Mouse (Mus musculus) CD8-positive naive resting alpha-beta T cell, adult 2 months (primary cell): ENCODE results near the gene Sugct.
"Not testable (repeated sequence)": the region's sequence is repeated elsewhere in the genome, so short reads cannot be mapped to it uniquely, and the experiment has no call there.

Experiments
- DNase-seq, 2 experiments: peaks; one replicate each; pipeline ENCODE4 v3.0.0; 2022; ENCODE audit warnings: low read depth in 2 of 2, low spot score in 2 of 2

Gene Sugct

DNA sequence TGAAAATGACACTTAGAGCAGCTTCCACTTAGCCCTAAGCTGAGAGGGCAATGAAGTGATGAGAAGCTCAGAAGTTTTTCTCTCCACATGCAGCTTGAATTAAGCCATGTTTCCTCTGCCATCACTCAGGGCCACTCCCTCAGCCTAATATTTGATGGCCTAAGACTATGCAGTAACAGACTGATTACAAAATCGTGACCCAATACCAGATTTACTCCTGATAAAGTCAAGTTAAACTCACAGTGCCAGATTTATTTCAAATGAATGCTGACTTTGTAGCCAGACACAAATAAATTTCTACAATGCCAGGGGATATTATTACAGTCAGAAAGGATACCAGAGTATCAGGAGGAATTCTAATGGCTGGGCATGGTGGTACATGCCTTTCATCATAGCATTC, 89.1 kb downstream of the Sugct start:
- no peak for DNase-seq

DNA sequence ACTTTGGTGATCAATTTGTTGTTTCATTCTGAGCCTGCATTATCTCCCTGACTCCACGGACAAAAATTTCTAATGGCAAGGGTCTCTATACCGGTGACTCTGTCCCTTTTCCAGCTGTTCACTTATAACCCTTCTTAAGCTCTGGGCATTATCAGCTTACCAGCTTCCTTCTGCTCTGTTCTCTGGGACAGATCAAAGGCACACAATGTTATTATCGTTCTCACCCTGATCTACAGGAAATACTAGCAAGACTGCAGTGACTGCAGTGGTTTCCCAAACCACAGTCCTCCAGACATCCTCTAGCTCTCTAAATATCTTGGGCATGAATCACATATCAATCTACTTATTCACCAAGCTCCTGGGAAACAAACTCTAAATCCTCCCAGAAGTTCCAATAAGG, 90.7 kb downstream of the Sugct start:
- DNase-seq, result no peak

DNA sequence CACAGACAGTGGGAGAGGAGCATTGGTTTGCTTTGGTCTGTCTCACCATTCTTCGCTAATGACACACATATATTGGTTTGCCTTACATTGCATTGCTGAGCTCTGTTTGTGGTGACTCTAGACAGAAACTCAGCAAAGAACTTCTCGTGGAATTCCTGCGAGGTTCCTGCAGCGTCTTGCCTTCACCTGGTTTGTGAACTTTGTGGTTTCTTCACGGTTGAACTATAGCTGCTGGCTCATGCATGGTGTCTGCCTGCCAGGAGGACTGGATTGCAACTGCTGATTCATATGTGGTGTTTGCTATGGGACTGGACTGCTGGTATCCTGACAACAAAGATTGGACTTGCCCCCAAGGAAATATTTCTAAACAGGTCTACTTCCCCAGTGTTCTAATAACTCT, 91.6 kb downstream of the Sugct start:
- no peak for DNase-seq

GRCm38 (mm10) chr13:17585267-17585913, 110.0 kb downstream of the Sugct start:
- no peak for DNase-seq

DNA sequence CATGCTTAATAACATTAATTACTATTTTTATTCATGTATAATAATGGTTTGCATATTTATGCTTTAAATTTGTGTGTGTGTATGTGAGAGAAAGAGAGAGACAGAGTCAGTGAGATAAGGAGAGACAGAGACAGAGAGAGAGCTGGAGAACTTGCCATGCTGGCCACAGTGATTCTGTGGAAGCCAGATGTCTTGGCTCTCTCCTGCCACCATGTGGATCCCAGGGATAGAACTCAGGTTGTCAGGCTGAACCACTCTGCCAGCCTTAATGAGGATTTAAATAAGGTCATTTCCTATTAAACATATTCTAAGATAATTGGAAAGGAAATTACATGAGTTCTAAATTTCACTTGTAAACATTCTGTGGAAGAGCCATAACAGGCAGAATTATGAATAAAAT, 110.5 kb downstream of the Sugct start:
- DNase-seq, result no peak

DNA sequence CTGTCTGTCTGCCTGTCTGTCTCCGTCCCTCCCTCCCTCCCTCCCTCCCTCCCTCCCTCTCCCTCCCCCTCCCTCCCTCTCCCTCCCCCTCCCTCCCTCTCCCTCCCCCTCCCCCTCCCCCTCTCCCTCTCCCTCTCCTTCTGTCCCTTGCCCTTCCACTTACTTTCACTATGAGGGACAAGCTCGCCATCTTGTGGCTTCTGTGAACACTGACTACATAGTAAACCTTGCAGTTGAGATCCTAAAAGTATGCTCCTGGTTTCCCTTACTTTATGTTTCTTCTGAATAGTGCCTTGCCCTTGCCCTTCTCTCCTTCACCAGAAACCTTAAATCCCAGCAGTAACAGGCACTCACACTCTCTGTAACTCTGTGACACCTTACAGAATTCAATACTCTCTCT, 113.7 kb downstream of the Sugct start:
- no peak for DNase-seq

DNA sequence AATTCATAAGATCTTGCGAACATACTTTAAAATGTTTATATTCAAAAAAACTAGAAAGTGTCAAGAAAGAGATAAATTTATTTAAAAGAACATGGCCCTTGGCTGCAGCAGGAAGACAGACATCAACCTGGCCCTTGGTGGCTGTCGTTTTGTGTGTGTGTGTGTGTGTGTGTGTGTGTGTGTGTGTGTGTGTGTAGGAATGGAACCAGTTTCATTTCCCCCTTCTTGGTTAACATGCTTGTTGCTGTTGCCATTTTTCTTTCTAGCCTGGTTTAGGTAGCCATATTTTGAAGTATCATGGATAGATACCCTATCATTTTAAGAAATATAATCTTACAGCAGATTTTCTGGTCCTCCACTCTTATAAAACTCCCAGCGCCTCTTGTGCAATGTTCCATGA, 136.0 kb downstream of the Sugct start:
- no peak for DNase-seq

DNA sequence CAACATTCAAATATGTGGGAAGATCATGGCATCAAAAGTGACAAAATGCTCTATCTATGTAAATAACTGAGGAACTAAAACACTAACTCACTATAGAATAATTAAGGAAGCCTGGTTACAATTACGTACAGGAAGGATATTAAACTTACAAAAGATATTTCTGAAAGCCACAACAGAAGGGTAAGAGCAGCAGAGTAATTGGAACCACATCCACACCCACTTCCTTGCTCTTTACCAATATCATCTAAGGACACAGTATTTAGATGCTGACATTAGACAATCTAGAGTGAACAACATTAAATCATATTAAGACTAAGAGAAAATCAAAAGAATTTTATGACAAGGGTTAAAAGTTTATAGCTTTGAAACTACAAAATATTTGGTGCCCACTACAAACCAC, 159.0 kb downstream of the Sugct start:
- no peak for DNase-seq

DNA sequence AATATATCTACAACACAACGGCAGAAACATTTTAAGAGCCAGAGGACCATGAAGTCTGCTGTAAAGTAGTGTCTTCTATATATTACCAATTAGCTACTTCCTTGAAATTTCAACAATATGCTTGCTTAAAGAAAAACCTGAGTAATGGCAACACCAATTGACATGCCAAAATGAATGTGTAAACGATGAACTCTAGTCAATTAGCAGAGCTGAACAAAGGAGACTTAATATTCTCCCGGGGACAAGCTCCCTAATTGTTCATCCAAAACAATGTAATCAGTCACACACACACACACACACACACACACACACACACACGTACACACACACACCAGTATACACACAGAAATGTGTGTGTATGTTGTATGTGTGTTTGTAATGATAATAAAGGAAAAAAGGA, 160.5 kb downstream of the Sugct start:
- DNase-seq, result no peak

GRCm38 (mm10) chr13:17534469-17534868, 160.9 kb downstream of the Sugct start:
- DNase-seq, result no peak

DNA sequence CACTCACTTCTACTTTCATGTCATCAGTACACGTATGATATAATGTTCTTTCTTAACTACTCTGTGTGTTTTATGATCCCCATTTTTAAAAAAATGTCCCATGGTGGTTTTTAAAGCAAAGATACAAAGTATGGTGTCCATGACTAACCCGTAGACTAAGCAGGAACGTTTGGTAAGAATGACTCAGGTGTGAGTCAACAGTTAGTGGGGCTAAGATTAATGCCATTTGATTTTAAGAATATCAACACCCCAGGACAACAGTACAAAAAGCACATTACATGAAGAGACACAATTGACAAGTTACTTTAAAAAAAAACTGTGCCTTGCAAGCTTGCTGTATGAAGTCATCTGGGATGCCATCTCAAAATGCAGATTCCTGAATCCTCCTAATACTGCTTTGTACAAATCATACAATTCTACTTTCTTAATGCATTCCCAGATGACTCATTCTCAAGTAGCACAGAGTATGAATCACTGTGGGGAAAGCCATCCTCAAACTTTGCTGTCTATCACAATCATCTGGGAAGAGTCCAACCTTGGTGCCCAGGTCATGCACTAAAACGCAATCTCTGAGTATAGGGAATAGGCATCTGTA, 184.1 kb downstream of the Sugct start:
- DNase-seq, result no peak

DNA sequence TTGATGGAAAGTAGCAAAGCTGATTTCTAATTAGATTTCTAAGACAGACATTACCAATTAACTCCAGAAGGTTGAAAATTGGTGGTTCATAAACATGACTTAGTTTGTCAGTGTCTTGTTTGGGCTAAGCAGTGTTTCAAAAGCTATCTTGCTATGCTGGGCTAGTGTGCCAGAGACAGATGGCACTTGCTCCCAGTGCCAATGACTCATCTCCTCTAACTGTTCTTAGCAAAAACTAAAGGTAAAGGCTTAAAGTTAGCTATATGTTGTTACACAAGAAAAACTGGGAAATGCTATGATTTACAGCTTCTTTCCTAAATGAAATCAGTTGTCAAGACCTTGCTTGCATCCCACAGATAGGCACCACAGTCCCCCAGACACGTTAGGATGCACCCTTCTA, 200.4 kb downstream of the Sugct start:
- no peak for DNase-seq

DNA sequence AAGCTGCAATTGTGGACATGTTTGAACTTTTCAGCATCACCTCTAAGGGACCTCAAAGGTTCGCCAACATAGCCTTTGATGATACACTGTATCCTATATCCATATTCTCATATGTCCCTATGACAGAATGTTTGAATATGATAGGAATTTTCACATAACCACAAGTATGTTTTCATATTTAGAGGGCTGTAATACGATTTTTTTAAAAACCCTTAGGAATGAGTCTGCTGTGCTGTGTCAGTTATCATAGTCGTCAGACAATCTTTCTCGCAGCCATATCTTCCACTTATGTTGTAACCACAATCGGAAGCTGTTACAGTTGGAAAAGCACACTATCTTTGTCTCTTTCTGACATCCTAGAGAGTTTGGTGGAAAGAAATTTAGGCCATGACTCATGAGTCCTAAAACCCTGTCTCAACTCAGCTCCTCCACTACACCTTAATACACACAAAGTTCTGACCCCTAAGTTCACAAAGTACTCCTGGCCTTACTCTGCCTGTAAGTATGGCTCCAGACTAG, 201.2 kb downstream of the Sugct start:
- no peak for DNase-seq

DNA sequence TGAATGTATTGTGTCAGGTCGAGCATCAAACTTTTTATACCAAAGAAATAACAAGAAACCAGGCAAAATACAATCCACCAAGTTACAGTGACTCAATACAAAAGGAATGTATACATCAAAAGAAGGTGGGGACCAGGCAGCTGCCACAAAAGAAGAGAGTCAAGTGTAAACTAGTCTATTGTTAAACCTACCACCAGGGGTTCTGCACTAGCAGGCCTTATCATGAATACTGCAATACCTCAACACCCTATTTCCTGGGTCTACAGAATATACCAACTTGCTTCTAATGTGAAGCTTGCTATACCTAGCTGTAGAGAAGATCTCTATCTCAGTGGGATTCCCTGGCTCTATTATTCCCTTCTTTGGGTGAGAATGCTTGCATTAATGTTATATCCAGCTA, 237.4 kb downstream of the Sugct start:
- DNase-seq, result not testable (repeated sequence)

GRCm38 (mm10) chr13:17432139-17432916, 263.0 kb downstream of the Sugct start:
- no peak for DNase-seq

DNA sequence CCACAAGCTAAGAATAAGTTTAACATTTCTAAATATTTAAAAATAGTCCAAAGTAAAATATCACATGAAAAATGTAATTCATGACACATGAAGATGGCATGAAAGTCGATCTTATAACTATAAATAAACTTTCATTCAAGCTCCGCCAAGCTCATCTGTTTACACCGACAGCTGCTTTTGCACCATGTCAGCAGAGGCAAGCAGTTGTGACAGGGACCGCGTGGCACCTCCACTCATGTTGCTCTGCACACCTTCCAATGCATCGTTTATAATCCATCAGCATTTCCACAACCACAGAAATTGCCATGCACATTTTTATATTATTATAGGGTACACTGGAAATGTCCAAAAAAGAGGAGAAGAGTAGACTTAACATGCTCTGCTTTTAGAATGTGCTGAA, 273.5 kb downstream of the Sugct start:
- DNase-seq, result no peak

- no peak for DNase-seq
These were observed 274.8 kb downstream of the Sugct start for GRCm38 (mm10) chr13:17420557-17420956.

DNA sequence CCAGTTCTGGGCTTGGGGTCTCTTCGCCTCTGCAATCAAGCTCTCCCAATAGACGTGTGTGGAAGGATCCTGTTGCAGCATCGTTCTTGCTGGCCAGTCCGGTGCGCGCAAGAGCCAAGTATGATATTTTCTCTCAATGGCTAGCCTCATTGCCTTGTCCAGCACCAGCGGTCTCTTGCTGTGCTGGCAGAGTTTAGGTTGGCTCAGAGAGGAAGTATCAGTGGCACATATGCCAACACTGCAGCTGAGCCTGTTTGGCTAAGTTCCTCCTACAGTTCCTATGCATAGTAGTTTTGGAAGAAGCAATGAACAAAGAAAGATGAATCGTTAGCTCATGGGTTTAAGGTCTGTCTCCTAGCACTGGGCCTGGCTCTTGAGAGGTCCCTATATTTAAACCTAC, 352.5 kb downstream of the Sugct start:
- DNase-seq, result no peak

DNA sequence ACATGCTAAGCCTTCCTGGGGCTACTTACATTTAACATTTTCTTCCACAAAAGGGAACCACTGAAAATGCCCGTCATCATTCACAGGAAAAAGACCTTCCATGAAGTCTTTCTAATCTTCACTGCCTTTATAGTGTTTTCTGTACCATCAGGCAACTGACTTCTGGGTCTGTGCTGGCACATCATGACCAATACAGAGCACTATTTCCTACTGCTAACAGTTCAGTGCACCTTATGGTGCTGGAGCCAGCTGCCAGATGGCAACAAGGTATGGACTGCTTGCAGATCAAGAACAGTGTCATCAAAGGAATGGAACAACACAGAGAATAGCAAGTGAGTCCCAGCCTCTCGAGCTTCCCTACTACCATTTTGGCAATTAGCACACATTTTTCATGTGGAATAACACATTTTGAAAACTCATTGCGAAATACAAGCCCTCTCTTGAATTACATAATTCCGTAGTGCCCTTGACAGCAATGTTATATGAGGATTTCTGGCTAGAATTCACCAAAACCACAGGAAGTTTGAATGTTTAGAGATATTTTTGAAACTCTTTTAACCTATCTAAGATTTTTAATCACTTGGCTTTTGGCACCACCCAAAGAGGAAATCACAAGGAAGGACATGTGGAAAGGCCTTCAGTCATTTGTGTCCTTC, 359.3 kb downstream of the Sugct start:
- DNase-seq, result no peak

DNA sequence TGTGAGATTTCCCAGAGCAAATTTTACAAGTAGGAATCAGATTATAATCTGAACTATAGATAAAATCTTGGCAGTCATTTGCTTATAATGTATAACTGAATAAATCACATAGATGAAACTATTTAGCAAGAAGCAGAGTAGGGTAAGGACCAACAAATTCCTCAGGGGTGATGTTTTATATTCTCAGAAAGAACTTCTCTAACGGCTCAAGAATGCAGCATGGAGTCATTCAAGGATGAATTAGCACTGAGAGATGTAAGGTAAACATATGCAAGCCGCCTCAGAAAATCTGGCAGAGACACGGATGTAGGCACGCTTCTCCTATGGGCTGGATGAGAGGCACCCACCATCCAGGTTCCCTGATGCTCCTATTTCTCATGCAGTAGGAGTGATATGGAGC, 368.5 kb downstream of the Sugct start:
- no peak for DNase-seq

- DNase-seq, result no peak
These were observed 393.8 kb downstream of the Sugct start for GRCm38 (mm10) chr13:17301590-17301989.

DNA sequence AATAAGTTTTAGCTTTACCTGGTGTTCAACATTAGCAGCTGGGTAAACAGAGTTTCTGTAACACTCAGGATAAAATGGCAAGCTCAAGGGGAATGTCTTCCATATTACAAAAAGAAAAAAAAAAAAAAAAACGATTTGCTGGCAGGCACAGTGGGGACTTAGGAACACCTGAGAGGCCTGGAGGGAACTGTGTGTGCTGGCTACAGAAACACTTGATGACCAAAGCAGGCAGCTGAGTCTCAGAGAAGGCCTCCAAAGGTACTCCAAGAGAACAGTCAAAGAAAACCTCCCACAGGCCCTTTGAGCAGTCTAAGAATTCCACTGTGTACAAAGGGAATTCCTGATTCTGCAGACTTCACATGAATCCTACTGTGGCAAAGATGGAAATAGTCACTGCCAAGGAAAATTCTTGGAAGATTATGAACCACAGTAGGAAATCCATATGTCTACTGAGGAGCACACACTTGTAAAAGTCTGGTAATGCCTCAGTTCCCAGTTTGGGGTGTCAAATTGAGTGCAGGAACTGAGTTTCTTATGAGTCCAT, 397.8 kb downstream of the Sugct start:
- DNase-seq, result no peak
